Mouse (Mus musculus) kidney, postnatal 25 days (tissue): ENCODE results near the gene Cnot10.
A peak's percentile ranks its signal among the peaks of the same experiment; 100 is the strongest.

Experiments used
- DNase-seq, 2 experiments: peaks; one replicate each; pipeline ENCODE4 v3.0.0; 2021; ENCODE audit warnings: mixed read lengths in 2 of 2

Gene Cnot10

DNA sequence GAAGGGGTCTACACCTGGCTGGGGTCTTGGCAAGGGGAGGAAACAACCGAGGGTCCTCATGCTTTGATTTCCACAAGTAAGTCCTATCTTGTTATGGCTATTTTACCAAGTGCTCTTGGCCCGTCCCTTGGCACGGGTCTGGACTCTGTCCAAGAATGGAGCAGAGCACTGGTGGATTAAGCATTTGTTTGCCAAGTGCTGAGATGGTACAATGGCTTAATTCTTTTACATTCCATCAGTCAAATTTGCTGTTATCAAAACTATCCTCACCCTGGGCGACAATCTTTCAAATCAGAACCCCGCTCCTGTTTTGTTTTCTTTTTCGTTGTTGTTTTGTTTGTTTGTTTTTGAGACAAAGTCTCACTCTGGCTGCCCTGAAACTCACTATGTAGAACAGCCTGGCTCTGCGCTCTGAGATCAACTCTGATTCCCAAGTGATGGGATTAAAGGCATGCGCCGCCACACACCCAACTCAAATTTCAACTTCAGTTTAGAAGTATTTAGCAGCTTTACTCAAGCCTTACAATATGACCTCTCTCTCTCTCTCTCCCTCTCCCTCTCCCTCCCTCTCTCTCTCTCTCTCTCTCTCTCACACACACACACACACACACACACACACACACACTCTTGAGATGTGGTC, 95.1 kb downstream of the Cnot10 start:
- DNase-seq = peak; percentile 68 to 73

DNA sequence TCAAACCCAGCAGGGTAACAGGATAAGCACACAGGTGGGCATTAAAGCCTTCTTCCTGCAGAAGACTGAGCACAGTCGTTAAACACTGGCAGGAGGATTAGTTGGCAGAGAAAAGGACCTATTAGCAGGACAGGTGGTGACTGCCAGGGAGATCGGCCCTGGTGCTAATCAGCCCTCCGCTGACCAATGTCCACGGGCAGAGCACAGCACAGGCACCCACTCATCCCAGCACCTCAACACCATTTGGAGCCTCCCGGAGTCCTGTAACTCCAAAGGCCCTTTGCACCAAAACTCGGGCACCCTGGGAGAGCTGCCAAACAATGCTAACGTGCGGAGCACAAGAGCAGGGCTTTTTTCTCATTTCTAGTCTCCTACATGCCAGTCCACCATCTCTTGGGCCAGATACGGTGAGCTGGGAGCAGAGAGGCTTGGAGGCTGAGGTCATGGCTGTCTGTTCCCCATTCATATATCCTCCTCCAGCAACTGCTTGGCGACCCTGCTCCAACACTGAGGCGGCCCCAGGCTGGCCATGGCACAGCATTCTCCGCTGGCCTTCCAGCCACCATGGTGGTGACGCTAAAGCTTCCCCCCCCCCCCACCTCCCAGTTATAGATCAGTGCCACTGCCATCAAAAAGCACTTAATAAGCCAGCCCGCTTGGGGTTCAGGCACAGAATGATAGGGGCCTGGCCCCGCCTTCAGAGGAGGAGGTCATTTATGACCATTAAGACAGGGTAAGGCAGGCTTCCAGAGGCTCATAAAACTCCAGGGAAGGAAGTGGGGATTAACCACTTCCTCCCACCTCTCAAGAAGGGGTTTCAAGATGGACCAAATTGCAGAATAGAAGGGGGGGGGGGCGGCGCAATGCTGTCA, 95.9 kb downstream of the Cnot10 start:
- peak; percentile 57 to 66 for DNase-seq

DNA sequence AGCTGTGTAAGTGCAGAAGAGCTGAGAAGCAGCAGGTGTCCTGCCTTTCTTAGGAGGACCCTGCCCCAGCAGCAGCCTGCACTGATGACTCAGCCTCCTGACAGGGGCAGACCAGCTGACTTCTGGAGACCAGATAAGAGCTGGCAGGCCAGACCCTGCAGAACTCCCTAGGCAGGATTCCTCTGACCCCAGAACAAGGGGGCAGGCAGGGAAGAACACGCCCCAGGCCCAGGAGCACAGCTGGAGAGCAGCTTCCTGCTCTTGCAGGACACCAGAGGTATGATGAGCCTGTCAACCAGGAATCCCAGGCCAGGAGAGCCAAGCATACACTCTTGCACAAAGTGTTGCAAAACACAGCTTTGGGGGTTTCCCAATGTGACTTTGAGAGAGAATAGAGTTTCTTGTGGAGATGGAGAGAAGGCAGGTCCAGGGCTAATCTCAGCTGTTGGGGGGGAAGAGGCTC, 98.7 kb downstream of the Cnot10 start:
- DNase-seq = no peak

DNA sequence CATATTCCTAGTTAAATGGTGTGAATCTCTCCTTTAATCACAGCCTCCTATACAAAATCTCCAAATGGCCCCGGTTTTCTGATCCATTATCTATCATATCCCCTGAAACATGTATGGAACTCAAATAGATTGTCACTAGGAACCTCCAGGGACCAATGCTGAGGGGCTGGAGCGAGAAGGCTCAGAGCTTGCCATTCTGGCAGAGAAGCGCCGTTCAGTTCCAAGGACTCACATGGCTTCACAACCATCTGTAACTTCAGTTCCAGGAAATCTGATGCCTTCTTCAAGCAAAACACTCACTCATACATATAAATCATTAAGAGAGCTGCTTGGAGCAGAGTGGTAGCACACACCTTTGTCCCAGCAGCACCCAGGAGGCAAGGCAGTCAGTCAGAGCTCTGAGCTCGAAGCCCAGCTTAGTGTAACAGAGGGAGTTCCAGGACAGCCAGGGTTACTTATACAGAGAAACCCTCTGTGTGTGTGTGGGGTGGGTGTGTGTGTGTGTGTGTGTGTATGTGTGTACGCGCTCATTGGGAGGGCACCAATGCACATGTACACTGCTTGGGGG, 100.9 kb downstream of the Cnot10 start:
- no peak for DNase-seq

DNA sequence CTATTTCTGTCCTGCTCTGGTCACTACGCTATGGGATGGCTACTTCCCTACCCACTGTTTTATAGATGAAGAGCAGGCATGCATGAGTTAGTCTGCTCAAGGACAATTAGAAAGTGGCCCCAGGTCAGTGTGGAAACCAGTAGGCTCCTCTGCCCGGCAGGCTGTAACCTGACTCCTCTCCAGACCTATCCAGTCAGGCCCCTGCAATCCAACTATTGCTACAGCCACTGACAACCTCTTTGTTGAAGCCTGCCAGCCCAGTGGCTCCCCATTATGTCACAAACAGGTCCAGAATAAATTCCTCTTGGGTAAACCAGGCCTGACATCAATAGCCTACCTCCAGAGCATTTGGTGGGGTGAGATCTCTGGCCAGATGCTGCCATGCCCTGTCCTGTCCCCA, 103.4 kb downstream of the Cnot10 start:
- no peak for DNase-seq
